Mouse (Mus musculus) liver, embryonic 16.5 days (tissue): ENCODE results near the gene Cbl. TPM values are rescaled to one million over a fixed set of nuclear protein-coding genes. Genes with fewer than 3 reads are reported as not detected.

Source experiments
- ATAC-seq: fragments of 200-750 bp; cut with Nextera tagmentation; 2 replicates; pipeline ENCODE4 v1.8.0; 2017; ENCODE audit warnings: low read depth, mild to moderate bottlenecking, moderate number of reproducible peaks, moderate library complexity
- H3K27ac ChIP-seq: fragments of 300-500 bp; sonication (generic); 2 replicates; pipeline ENCODE4 v1.5.1; 2014; ENCODE audit warnings: mild to moderate bottlenecking, low read length
- H3K27me3 ChIP-seq: fragments of 300-500 bp; sonication (generic); 2 replicates; pipeline ENCODE4 v1.6.1; 2014; ENCODE audit warnings: low read depth, low read length, mixed read lengths; ENCODE audit not compliant: control insufficient read depth, insufficient read depth
- H3K36me3 ChIP-seq: fragments of 300-500 bp; sonication (generic); 2 replicates; pipeline ENCODE4 v1.6.1; 2014; ENCODE audit warnings: mild to moderate bottlenecking; ENCODE audit not compliant: control insufficient read depth, insufficient read depth
- H3K4me1 ChIP-seq: fragments of 300-500 bp; sonication (generic); 2 replicates; pipeline ENCODE4 v1.6.1; 2014; ENCODE audit warnings: low read depth, low read length, mixed read lengths; ENCODE audit not compliant: control insufficient read depth
- H3K4me2 ChIP-seq: fragments of 300-500 bp; sonication (generic); 2 replicates; pipeline ENCODE4 v1.6.1; 2014; ENCODE audit warnings: low read depth, low read length, mixed read lengths
- H3K4me3 ChIP-seq: fragments of 300-500 bp; sonication (generic); 2 replicates; pipeline ENCODE4 v1.5.1; 2014; ENCODE audit warnings: low read depth, mild to moderate bottlenecking, low read length
- H3K9ac ChIP-seq: fragments of 300-500 bp; sonication (generic); 2 replicates; pipeline ENCODE4 v1.6.1; 2014; ENCODE audit warnings: low read depth, low read length
- H3K9me3 ChIP-seq: fragments of 300-500 bp; sonication (generic); replicated peaks from 2 replicates; pipeline ENCODE4 v1.6.1; 2016; ENCODE audit warnings: low read length; ENCODE audit not compliant: control insufficient read depth
- WGBS: fragments of 180-500 bp; shearing (Covaris S2); extraction: QIAGEN DNeasy Blood & Tissue Kit; methylation state at CpG from one replicate; pipeline ENCODE4 v1.1.7; 2014; ENCODE audit not compliant: insufficient replicate concordance; 5-methylcytosine and 5-hydroxymethylcytosine counted together
- polyA plus RNA-seq: library from polyadenylated mRNA; unstranded; fragments of >200 nt; fragmentation: Nextera tagmentation; extraction: Ambion mirVana; gene quantifications from 2 replicates; pipeline ENCODE4 v1.2.1, GENCODE M21; 2015

Cbl gene
- polyA plus RNA-seq, 1 experiment from 2014 or later = 5.0 TPM

- H3K27me3 ChIP-seq = peaks cover 67% of the 10 kb centered on the region
- no peaks in the 10 kb centered on the region for H3K9me3 ChIP-seq
- peak overlapping the region; percentile 53 for H3K4me3 ChIP-seq
- 4% methylated on average over 48 of the region's 49 CpGs for WGBS
- peak; percentile 12; the same call in 1 of the 2 replicates for ATAC-seq
- peak overlapping the region; percentile 27 for H3K9ac ChIP-seq
- H3K36me3 ChIP-seq = no peaks in the 10 kb centered on the region
- peaks cover 9% of the 10 kb centered on the region for H3K4me1 ChIP-seq
- no peak overlapping the region for H3K27ac ChIP-seq
- H3K4me2 ChIP-seq = peak overlapping the region; percentile 62
These were observed 98.8 kb downstream of the Cbl start for GRCm38 (mm10) chr9:44134851-44135730.

GRCm38 (mm10) chr9:44134101-44134850 is 99.6 kb downstream of the Cbl start, which contains the start of gene Mcam:
Mcam (plus strand) TSS chr9:44134469.
- 0 out of 2 replicates have a peak, but pooled peaks have one; percentile 7 for ATAC-seq

GRCm38 (mm10) chr9:44133287-44133686 is 100.6 kb downstream of the Cbl start:
- 15% methylated on average over 2 of the region's 2 CpGs for WGBS
- Histone ChIP-seq H3K4me2 (no peak overlapping the region), H3K4me3 (no peak overlapping the region), H3K27me3 (peaks cover 81% of the 10 kb centered on the region), H3K9me3 (no peaks in the 10 kb centered on the region), H3K9ac (no peak overlapping the region), H3K27ac (no peak overlapping the region), H3K4me1 (peaks cover 9% of the 10 kb centered on the region), H3K36me3 (no peaks in the 10 kb centered on the region)
- ATAC-seq = no peak

More at GRCm38 (mm10) chr9:44134101-44134850, 99.6 kb downstream of the Cbl start, which contains the start of gene Mcam:
- H3K4me1 ChIP-seq = peaks cover 9% of the 10 kb centered on the region
- peak within 1 kb of the TSS; percentile 62 for H3K4me2 ChIP-seq
- peak within 1 kb of the TSS; percentile 53 for H3K4me3 ChIP-seq
- H3K27me3 ChIP-seq = peaks cover 75% of the 10 kb centered on the region
- no peaks in the 10 kb centered on the region for H3K36me3 ChIP-seq
- no peaks in the 10 kb centered on the region for H3K9me3 ChIP-seq
- H3K27ac ChIP-seq = no peak within 1 kb of the TSS
- peak within 1 kb of the TSS; percentile 27 for H3K9ac ChIP-seq
- 1% methylated on average over 49 of the region's 55 CpGs for WGBS

- H3K9me3 ChIP-seq = no peaks in the 10 kb centered on the region
- H3K4me3 ChIP-seq = no peak overlapping the region
- no peak overlapping the region for H3K9ac ChIP-seq
- no peak overlapping the region for H3K4me2 ChIP-seq
- 46% methylated on average over 5 of the region's 5 CpGs for WGBS
- peaks cover 81% of the 10 kb centered on the region for H3K27me3 ChIP-seq
- H3K4me1 ChIP-seq = peaks cover 9% of the 10 kb centered on the region
- H3K27ac ChIP-seq = no peak overlapping the region
- no peaks in the 10 kb centered on the region for H3K36me3 ChIP-seq
- no peak for ATAC-seq
These were observed 101.6 kb downstream of the Cbl start for GRCm38 (mm10) chr9:44132200-44132599.

GRCm38 (mm10) chr9:44131276-44131590 is 102.6 kb downstream of the Cbl start:
- 26% methylated on average over 7 of the region's 7 CpGs for WGBS
- Histone ChIP-seq H3K4me1 (peaks cover 13% of the 10 kb centered on the region), H3K9me3 (no peaks in the 10 kb centered on the region), H3K36me3 (no peaks in the 10 kb centered on the region), H3K4me3 (no peak overlapping the region), H3K27ac (no peak overlapping the region), H3K27me3 (peaks cover 75% of the 10 kb centered on the region), H3K9ac (no peak overlapping the region), H3K4me2 (no peak overlapping the region)
- no peak for ATAC-seq

- Histone ChIP-seq H3K4me2 (peak overlapping the region; percentile 57), H3K9ac (no peak overlapping the region), H3K9me3 (no peaks in the 10 kb centered on the region), H3K36me3 (no peaks in the 10 kb centered on the region), H3K4me3 (no peak overlapping the region), H3K27ac (0 out of 2 replicates have a peak overlapping the region, but pooled peaks have one; percentile 17), H3K4me1 (peaks cover 15% of the 10 kb centered on the region), H3K27me3 (peaks cover 70% of the 10 kb centered on the region)
- peak; percentile 41 for ATAC-seq
- 21% methylated on average over 18 of the region's 19 CpGs for WGBS
These were observed 103.1 kb downstream of the Cbl start for GRCm38 (mm10) chr9:44130581-44131275.

GRCm38 (mm10) chr9:44130034-44130433 is 103.8 kb downstream of the Cbl start:
- no peaks in the 10 kb centered on the region for H3K36me3 ChIP-seq
- H3K9ac ChIP-seq = peak overlapping the region; percentile 30
- peak; percentile 42 for ATAC-seq
- no peaks in the 10 kb centered on the region for H3K9me3 ChIP-seq
- under 1% methylated on average over 27 of the region's 27 CpGs for WGBS
- H3K27ac ChIP-seq = peak overlapping the region; percentile 61
- peaks cover 15% of the 10 kb centered on the region for H3K4me1 ChIP-seq
- peak overlapping the region; percentile 37 for H3K4me3 ChIP-seq
- H3K4me2 ChIP-seq = peak overlapping the region; percentile 57
- peaks cover 63% of the 10 kb centered on the region for H3K27me3 ChIP-seq

- WGBS = 4% methylated on average over 9 of the region's 9 CpGs
- Histone ChIP-seq H3K27me3 (peaks cover 59% of the 10 kb centered on the region), H3K4me3 (peak overlapping the region; percentile 37), H3K9ac (peak overlapping the region; percentile 30), H3K9me3 (no peaks in the 10 kb centered on the region), H3K27ac (peak overlapping the region; percentile 61), H3K4me1 (peaks cover 15% of the 10 kb centered on the region), H3K36me3 (no peaks in the 10 kb centered on the region), H3K4me2 (peak overlapping the region; percentile 57)
- ATAC-seq = peak; percentile 38
These were observed 104.2 kb downstream of the Cbl start for GRCm38 (mm10) chr9:44129633-44130032.
